Mouse (Mus musculus): ENCODE measurements around the gene Aars2.

GRCm38 (mm10) chr17:45464255-45464654 is 42.4 kb upstream of the Aars2 start:
- TF ChIP-seq CTCF (IDR thresholded peaks at IDR 0.05; ENCODE audit: low read depth) (no peak), EP300 (optimal IDR thresholded peaks at IDR 0.05) (no peak)
